Mouse (Mus musculus) erythroblast, embryonic 14.5 days (primary cell): Measurements from ENCODE around the gene Atp6ap1l. TPM values are rescaled to one million over a fixed set of nuclear protein-coding genes. Genes with fewer than 3 reads are reported as not detected.
"Not testable (repeated sequence)": the region's sequence is repeated elsewhere in the genome, so short reads cannot be mapped to it uniquely, and the experiment has no call there.

Source experiments
- H3K27me3 ChIP-seq: 2 replicates; pipeline ENCODE4 v1.6.1; 2012; ENCODE audit warnings: inconsistent platforms; ENCODE audit not compliant: control insufficient read depth
- H3K36me3 ChIP-seq: 2 replicates; pipeline ENCODE4 v1.6.1; 2012; ENCODE audit warnings: mild to moderate bottlenecking, inconsistent platforms; ENCODE audit not compliant: control insufficient read depth
- H3K4me1 ChIP-seq: 2 replicates; pipeline ENCODE4 v1.6.1; 2012; ENCODE audit warnings: inconsistent platforms; ENCODE audit not compliant: control insufficient read depth
- H3K4me3 ChIP-seq: replicated peaks from 2 replicates; pipeline ENCODE3; 2012; ENCODE audit warnings: moderate library complexity, mild to moderate bottlenecking, inconsistent platforms
- H3K9me3 ChIP-seq: 2 replicates; pipeline ENCODE4 v1.6.1; 2012; ENCODE audit warnings: low read length, inconsistent platforms, mixed read lengths; ENCODE audit not compliant: control insufficient read depth
- GATA1 ChIP-seq: IDR thresholded peaks from 2 replicates; pipeline ENCODE4 v1.6.1; 2012; ENCODE audit warnings: low read length, inconsistent platforms, mixed read lengths
- TAL1 ChIP-seq: IDR thresholded peaks from 3 replicates; pipeline ENCODE4 v1.6.1; 2012; ENCODE audit warnings: low read length, inconsistent platforms, mixed read lengths
- polyA plus RNA-seq: library from polyadenylated mRNA; stranded (reverse); fragments of >175 nt; gene quantifications from 2 replicates; pipeline ENCODE4 v1.2.3, GENCODE M21; 2012

The Atp6ap1l gene
- polyA plus RNA-seq, 1 experiment: not detected

DNA sequence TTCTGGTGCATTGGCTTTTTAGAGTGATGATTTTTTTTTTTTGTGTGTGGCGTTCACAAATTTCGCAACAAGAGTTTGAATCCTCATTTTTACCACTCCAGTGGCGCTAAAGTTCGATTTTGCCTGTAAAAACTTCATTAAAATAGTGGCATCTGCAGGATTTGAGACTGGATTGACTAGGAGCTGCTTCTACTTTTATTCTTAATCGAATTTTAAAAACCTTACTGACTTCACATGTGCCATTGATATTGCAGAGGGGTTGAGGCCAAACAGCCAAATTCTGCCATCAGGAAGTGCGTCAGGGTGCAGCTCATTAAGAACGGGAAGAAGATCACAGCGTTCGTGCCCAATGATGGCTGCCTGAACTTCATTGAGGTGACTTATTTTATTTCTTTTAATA lies 18.9 kb upstream of the Atp6ap1l start:
- Histone ChIP-seq H3K36me3 (peaks cover 34% of the 10 kb centered on the region), H3K27me3 (no peaks in the 10 kb centered on the region), H3K9me3 (no peaks in the 10 kb centered on the region), H3K4me3 (peak overlapping the region; percentile 71), H3K4me1 (peaks cover 13% of the 10 kb centered on the region)
- TF ChIP-seq TAL1: no peak
- no peak for TF ChIP-seq GATA1

DNA sequence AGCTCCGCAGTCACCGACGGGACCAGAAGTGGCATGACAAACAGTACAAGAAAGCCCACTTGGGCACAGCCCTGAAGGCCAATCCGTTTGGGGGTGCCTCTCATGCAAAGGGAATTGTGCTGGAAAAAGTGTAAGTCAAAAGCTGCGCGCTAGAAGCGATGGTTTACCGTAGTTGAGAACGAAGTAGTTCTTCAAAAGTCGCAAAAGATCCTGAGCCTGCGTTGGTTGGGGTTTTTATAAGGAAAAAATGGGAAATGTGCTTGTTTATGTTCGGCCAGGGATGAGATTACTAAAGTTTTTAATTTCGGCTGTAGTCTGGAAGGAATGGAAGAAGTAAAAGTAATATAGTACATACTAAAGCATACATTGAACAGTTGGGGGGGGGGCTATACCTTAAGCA lies 18.5 kb upstream of the Atp6ap1l start:
- not testable (repeated sequence) for H3K9me3 ChIP-seq, H3K27me3 ChIP-seq
- H3K4me3 ChIP-seq: peak overlapping the region; percentile 71
- H3K4me1 ChIP-seq: peaks cover 13% of the 10 kb centered on the region
- peaks cover 33% of the 10 kb centered on the region for H3K36me3 ChIP-seq

DNA sequence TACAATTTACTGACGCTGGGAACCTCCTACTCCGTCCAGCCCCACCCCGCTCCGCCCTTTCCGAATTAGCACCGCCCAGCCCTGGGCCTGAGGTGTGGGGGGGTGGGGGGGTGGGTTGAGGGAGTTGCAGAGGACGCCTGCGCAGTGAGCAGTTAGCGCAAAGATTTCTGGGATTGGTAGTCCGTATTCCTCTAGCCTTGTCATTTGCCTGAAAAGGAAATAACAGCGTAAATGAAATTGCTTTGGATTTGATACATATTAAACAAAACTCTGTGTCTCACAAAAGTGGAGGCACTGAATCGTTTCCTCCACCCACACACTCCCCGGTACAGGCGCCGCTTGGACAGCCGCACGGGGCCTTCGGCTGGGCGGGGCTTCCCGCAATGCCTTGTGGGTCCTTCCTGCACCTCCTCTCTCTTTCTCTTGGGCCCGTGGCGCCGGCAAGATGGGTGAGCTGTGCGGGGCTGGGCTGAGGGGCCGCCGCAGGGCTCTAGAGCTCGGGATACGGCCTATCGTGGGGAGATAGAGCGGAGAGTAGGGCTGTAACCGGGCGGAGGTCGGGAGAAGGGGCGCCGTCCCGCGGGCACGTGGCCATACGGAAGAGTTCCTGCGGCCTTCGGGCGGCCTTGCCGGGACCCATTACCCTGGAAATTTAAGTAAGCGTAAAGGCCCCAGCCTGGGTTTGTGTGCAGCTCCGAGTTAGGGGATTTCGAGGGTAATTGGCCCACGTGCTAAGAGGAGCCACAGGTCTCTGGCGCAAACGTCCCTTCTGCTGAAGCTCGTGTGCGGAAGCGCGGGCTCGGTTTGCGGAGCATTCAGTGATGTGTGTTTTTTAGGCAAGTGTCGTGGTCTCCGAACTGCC lies 17.8 kb upstream of the Atp6ap1l start, which contains the start of gene Rps23:
Gene Rps23, plus strand, starts transcription at position 208 of the 862 bp plus-strand sequence.
- no peak for TF ChIP-seq TAL1
- TF ChIP-seq GATA1: no peak
- peak within 1 kb of the TSS; percentile 71 for H3K4me3 ChIP-seq
- H3K27me3 ChIP-seq: no peaks in the 10 kb centered on the region
- H3K36me3 ChIP-seq: peaks cover 32% of the 10 kb centered on the region
- peaks cover 13% of the 10 kb centered on the region for H3K4me1 ChIP-seq
- no peaks in the 10 kb centered on the region for H3K9me3 ChIP-seq

DNA sequence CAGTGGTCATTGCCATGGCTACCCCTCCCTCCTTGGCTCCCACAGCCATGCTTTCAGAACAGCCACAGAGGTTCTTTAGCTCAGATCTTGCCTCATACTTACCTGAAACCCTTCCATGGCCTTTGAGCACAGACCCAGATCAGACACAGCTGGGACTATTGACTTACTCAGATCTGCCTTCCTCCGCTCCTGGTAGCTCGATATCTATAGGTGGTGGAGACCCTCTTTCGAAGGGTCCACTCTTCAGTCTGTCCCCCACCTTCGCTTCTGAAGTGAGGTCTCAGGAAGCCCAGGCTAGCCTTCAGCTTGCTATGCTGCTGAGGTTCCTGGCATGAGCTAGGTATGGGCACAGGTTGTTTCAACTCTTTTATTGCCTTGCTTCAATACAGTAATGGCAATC lies 9.6 kb upstream of the Atp6ap1l start:
- Histone ChIP-seq H3K4me1 (no peaks in the 10 kb centered on the region), H3K27me3 (no peaks in the 10 kb centered on the region), H3K4me3 (no peak overlapping the region), H3K9me3 (no peaks in the 10 kb centered on the region), H3K36me3 (no peaks in the 10 kb centered on the region)
- TF ChIP-seq GATA1 (no peak), TAL1 (no peak)

DNA sequence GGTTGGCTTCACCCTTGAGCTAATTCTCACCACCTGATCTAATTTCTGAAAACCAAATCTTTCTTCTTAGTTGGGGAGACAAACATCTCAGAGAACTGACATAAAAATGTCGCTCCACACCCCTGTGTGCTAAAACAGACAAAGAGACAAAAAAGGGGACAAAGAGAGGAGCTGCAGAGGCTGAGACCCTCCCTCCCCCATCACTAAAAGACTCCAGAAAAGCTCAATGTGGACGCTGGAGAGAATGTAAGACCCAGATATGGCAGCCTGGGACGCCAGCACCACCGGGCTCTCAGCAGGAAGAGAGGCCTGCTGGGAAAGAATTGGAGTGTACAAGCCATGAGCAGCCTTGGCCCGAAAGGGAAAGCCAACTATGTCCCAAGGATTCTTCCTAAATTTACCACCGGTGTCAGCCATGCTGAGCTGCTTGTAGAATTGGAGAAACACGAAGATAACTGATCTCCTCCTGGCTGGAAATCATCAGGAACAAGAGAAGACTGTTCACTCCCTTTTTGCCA lies 8.6 kb upstream of the Atp6ap1l start:
- Histone ChIP-seq H3K9me3 (no peaks in the 10 kb centered on the region), H3K4me3 (no peak overlapping the region), H3K4me1 (no peaks in the 10 kb centered on the region), H3K27me3 (no peaks in the 10 kb centered on the region), H3K36me3 (no peaks in the 10 kb centered on the region)
- TF ChIP-seq GATA1: no peak
- TF ChIP-seq TAL1: no peak

GRCm38 (mm10) chr13:90912760-90913674 lies 7.9 kb upstream of the Atp6ap1l start:
- Histone ChIP-seq H3K4me3 (no peak overlapping the region), H3K36me3 (no peaks in the 10 kb centered on the region), H3K27me3 (no peaks in the 10 kb centered on the region), H3K4me1 (no peaks in the 10 kb centered on the region), H3K9me3 (no peaks in the 10 kb centered on the region)
- TF ChIP-seq GATA1 (no peak), TAL1 (no peak)

DNA sequence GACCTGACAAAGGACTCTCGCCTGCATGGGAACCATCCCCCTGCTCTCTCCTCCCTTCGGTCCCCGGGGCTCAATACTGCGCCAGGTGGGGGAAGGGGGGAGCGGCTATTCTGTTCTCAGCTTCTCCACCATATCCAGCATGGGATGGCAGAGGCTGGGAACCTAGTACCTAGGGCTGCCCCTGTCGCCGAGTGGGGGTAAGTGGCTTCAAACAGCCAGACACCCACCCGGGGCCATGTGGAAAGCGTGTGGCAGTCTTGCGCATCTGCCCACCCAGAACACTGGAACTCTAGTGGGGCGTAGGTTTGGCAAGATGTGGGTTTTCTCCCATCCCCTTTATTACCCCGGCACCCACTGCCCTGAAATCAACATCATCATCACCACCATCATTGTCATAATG lies 2.2 kb upstream of the Atp6ap1l start:
- no peaks in the 10 kb centered on the region for H3K4me1 ChIP-seq
- H3K4me3 ChIP-seq: no peak overlapping the region
- TF ChIP-seq TAL1: no peak
- no peaks in the 10 kb centered on the region for H3K36me3 ChIP-seq
- no peaks in the 10 kb centered on the region for H3K27me3 ChIP-seq
- no peaks in the 10 kb centered on the region for H3K9me3 ChIP-seq

DNA sequence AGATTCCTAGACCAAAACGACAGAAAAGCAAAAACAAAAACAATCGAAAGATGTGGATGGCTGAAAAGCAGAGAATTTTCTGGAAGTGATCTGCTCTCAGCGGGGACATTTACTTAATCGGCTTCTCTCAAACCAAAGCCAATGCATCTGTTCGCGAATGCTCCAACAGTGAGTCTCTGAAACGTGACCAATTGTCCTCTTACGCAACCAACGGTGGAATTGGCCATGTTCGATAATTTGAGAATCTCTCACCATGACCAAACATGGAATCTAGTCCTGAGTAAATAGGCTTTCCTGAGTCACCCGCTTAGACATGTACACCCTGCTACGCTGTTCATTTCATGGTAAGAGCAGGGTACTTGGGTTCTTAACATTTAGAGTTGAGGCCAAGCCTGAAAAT lies 8.3 kb downstream of the Atp6ap1l start:
- no peaks in the 10 kb centered on the region for H3K9me3 ChIP-seq
- TF ChIP-seq TAL1 (no peak), GATA1 (no peak)
- H3K4me3 ChIP-seq: no peak overlapping the region
- H3K27me3 ChIP-seq: no peaks in the 10 kb centered on the region
- no peaks in the 10 kb centered on the region for H3K4me1 ChIP-seq
- no peaks in the 10 kb centered on the region for H3K36me3 ChIP-seq

DNA sequence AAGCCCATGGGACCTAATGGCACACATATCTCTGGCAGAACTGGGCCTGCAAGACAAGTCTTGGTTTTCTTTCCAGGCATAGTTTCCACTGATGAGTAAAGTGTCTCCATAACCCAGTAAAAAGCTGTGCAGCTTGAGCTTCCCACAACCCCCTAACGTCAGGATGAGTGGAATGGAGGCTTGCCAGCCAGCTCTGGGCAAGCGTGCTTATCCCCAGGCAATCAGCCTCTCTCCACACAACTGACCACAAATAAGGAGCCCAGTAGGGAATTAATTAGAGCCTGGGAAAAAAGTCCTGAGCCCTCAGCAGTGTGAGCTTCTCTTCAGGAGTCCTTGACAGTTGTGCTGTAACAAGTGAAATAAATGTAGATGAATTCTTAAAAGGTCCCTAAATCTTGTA lies 9.1 kb downstream of the Atp6ap1l start:
- TF ChIP-seq GATA1 (no peak), TAL1 (no peak)
- Histone ChIP-seq H3K4me3 (no peak overlapping the region), H3K9me3 (no peaks in the 10 kb centered on the region)

More for the DNA sequence above, 9.1 kb downstream of the Atp6ap1l start:
- Histone ChIP-seq H3K27me3 (no peaks in the 10 kb centered on the region), H3K36me3 (no peaks in the 10 kb centered on the region), H3K4me1 (no peaks in the 10 kb centered on the region)
